Mouse (Mus musculus) cerebellum, adult 2 months (tissue): ENCODE data around the gene Cnbd2. TPM values are rescaled to one million over a fixed set of nuclear protein-coding genes. Genes with fewer than 3 reads are reported as not detected.

Source experiments
- DNase-seq, 2 experiments: peaks; one replicate each; pipeline ENCODE4 v3.0.0; 2021
- H3K27ac ChIP-seq: fragments of 200-500 bp; 2 replicates; pipeline ENCODE4 v1.5.1; 2012; ENCODE audit warnings: low read length, control low read depth, inconsistent platforms; ENCODE audit not compliant: insufficient read depth
- H3K27me3 ChIP-seq: fragments of 200-500 bp; 2 replicates; pipeline ENCODE4 v1.6.1; 2012; ENCODE audit warnings: inconsistent platforms, mild to moderate bottlenecking, low read length, moderate library complexity; ENCODE audit not compliant: control insufficient read depth, insufficient read depth
- H3K4me1 ChIP-seq: fragments of 200-500 bp; 2 replicates; pipeline ENCODE4 v1.6.1; 2011; ENCODE audit warnings: low read length; ENCODE audit not compliant: control insufficient read depth, insufficient read depth
- H3K4me3 ChIP-seq: fragments of 200-500 bp; replicated peaks from 2 replicates; pipeline ENCODE3; 2011; ENCODE audit warnings: mild to moderate bottlenecking, low read depth, low read length, control low read depth; ENCODE audit not compliant: insufficient read depth
- CTCF ChIP-seq: fragments of 200-500 bp; IDR thresholded peaks from 2 replicates; pipeline ENCODE4 v1.5.1; 2011; ENCODE audit warnings: low read depth, mild to moderate bottlenecking, control low read depth, low read length, moderate library complexity, borderline replicate concordance; ENCODE audit not compliant: insufficient read depth
- POLR2A ChIP-seq: fragments of 200-500 bp; IDR thresholded peaks from 2 replicates; pipeline ENCODE4 v1.6.1; 2011; ENCODE audit warnings: low read length, control low read depth, borderline replicate concordance; ENCODE audit not compliant: insufficient read depth
- WGBS: fragments of 180-500 bp; shearing (Covaris S2); methylation state at CpG from one replicate; pipeline ENCODE4 v1.1.7; 2018; 5-methylcytosine and 5-hydroxymethylcytosine counted together
- polyA plus RNA-seq: library from polyadenylated mRNA; depleted of rRNA; stranded (reverse); fragments of >200 nt; gene quantifications from 2 replicates; pipeline ENCODE4 v1.2.3, GENCODE M21; 2012

Gene Cnbd2
- polyA plus RNA-seq, 1 experiment, result 9.5 TPM

GRCm38 (mm10) chr2:156344775-156345532 is 32.9 kb downstream of the Cnbd2 start:
- H3K4me3 ChIP-seq, result no peak overlapping the region
- no peak overlapping the region for H3K27ac ChIP-seq
- no peaks in the 10 kb centered on the region for H3K27me3 ChIP-seq
- peak; percentile 23 to 30 for DNase-seq
- WGBS, result 65% methylated on average over 12 of the region's 12 CpGs
- TF ChIP-seq POLR2A (no peak), CTCF (no peak; the same call in 1 of the 2 replicates)
- no peaks in the 10 kb centered on the region; the same call in 1 of the 2 replicates for H3K4me1 ChIP-seq

DNA sequence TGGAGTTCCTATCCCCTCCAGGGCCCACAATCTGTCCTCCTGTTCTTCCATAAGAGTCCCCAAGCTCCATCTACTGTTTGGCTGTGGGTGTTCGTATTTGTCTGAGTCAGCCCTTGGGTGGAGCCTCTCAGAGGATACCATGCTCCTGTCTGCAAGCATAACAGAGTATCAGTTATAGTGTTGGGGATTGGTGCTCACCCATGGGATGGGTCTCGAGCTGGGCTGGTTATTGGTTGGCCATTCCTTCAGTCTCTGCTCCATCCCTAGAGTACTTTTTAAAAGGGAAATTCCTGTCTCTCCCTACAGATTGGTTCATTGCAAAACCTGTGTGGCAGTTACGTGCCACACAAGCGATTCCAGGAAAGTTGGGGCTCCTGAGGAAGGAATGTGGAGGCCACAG is 36.7 kb downstream of the Cnbd2 start:
- DNase-seq, result no peak
- H3K4me3 ChIP-seq, result no peak overlapping the region
- no peaks in the 10 kb centered on the region; the same call in 1 of the 2 replicates for H3K4me1 ChIP-seq
- TF ChIP-seq CTCF (no peak), POLR2A (no peak)
- no peak overlapping the region for H3K27ac ChIP-seq
- H3K27me3 ChIP-seq, result no peaks in the 10 kb centered on the region
- 86% methylated on average over 4 of the region's 4 CpGs for WGBS

- no peaks in the 10 kb centered on the region for H3K27me3 ChIP-seq
- H3K4me3 ChIP-seq, result no peak overlapping the region
- WGBS, result 29% methylated on average over 4 of the region's 4 CpGs
- DNase-seq, result no peak
- H3K4me1 ChIP-seq, result no peaks in the 10 kb centered on the region; the same call in 1 of the 2 replicates
- TF ChIP-seq CTCF (no peak), POLR2A (no peak)
- H3K27ac ChIP-seq, result no peak overlapping the region
Measured at GRCm38 (mm10) chr2:156349286-156349848, 37.3 kb downstream of the Cnbd2 start.

DNA sequence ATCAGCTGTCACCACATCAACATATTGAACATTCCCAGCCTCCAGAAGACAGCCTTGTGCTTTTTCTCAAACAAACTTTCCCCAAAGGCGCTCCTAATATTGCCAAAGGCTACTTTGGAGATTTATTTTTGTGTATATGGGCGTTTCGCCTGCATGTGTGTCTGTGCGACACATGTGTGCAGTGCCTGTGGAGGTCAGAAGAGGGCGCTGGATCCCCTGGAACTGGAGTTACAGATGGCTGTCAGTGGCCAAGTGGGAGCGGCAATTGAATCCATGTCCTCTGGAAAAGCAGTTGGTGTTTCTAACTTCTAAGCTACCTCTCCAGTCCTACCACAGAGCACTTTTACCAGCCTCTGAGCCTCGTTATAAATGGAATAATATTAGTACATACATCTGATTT is 39.1 kb downstream of the Cnbd2 start:
- Histone ChIP-seq H3K4me1 (no peaks in the 10 kb centered on the region; the same call in 1 of the 2 replicates), H3K27me3 (no peaks in the 10 kb centered on the region), H3K27ac (no peak overlapping the region), H3K4me3 (no peak overlapping the region)
- WGBS, result 86% methylated on average over 7 of the region's 7 CpGs
- no peak for TF ChIP-seq POLR2A
- TF ChIP-seq CTCF, result no peak
- no peak for DNase-seq

- 78% methylated on average over 8 of the region's 8 CpGs for WGBS
- Histone ChIP-seq H3K27me3 (no peaks in the 10 kb centered on the region), H3K4me3 (no peak overlapping the region), H3K27ac (no peak overlapping the region), H3K4me1 (no peaks in the 10 kb centered on the region; the same call in 1 of the 2 replicates)
- no peak for DNase-seq
- TF ChIP-seq POLR2A (no peak), CTCF (peak; percentile 13; the same call in 1 of the 2 replicates)
Measured at GRCm38 (mm10) chr2:156352413-156353165, 40.5 kb downstream of the Cnbd2 start.

DNA sequence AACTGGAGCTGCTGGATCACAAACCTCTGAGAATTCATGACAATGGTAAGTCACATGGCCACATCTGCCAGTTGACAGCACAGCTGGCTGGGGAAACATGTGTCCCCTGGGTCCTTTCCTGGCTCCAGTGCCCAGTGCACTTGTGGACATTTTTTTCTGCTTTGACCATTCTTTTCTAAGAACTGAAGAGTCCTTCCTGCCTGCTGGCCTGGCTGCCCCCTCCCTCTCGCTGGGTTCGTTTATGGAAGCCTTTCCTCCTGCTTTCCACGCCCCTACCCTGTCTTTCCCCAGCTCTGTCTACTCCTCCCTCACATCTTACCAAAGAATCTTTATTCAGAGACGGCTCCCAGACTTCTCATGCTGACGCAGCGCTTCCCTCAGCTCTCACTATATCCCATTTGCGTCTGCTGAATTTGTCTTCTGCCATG is 41.2 kb downstream of the Cnbd2 start:
- no peak for DNase-seq
- no peak overlapping the region for H3K4me3 ChIP-seq
- TF ChIP-seq CTCF, result no peak
- no peak for TF ChIP-seq POLR2A
- no peak overlapping the region for H3K27ac ChIP-seq
- 64% methylated on average over 7 of the region's 7 CpGs for WGBS
- H3K4me1 ChIP-seq, result no peaks in the 10 kb centered on the region; the same call in 1 of the 2 replicates
- H3K27me3 ChIP-seq, result no peaks in the 10 kb centered on the region

GRCm38 (mm10) chr2:156356031-156356430 is 43.9 kb downstream of the Cnbd2 start:
- no peaks in the 10 kb centered on the region for H3K4me1 ChIP-seq
- TF ChIP-seq POLR2A (no peak), CTCF (no peak)
- no peaks in the 10 kb centered on the region for H3K27me3 ChIP-seq
- peak; percentile 27 to 41 for DNase-seq
- no peak overlapping the region for H3K27ac ChIP-seq
- H3K4me3 ChIP-seq, result no peak overlapping the region
- 25% methylated on average over 7 of the region's 7 CpGs for WGBS

DNA sequence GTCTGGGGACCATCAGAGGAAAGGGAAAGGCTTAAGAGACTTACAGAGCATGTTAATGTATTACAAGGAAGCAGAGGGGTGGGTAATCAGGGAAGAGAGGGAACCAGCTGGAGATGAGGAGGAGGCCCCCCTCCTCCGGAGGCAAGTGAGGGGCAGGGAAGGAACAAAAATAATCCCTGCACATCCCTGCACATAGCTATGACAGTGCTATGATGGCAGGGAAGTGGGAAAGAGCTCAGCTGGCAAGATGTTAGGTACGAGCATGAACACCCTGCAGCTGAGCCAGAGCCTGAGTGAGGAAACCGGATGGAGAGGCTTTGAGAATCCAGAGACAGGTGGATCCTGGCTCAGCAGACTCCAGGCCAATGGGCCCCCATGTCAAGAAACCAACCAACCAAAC is 56.4 kb downstream of the Cnbd2 start:
- Histone ChIP-seq H3K27me3 (no peaks in the 10 kb centered on the region), H3K4me1 (no peaks in the 10 kb centered on the region), H3K27ac (no peak overlapping the region), H3K4me3 (no peak overlapping the region)
- no peak for DNase-seq
- WGBS, result 46% methylated on average over 3 of the region's 3 CpGs
- TF ChIP-seq POLR2A (no peak), CTCF (no peak)
